Comparison of ENCODE assay signal across 8 mouse cellular contexts in genomic region chr8:120374514-120374913, GRCm38 (mm10).
A peak's percentile ranks its signal among the peaks of the same experiment; 100 is the strongest.
DNase-seq lines count a peak whose midpoint lies in the region; ATAC-seq lines count a peak whose summit lies in the region.

No protein-coding gene starts in this region.

- H3K9me3 ChIP-seq in heart, embryonic 11.5 days (replicated peaks; ENCODE audit: control insufficient read depth, low read length): no peaks in the 10 kb centered on the region
- H3K9me3 ChIP-seq in embryonic facial prominence, embryonic 11.5 days (replicated peaks; ENCODE audit: control insufficient read depth, low read length): no peaks in the 10 kb centered on the region
- no peaks in the 10 kb centered on the region for H3K9me3 ChIP-seq in kidney, embryonic 16.5 days (ENCODE audit: low read length)

- H3K27ac ChIP-seq in heart, embryonic 11.5 days (ENCODE audit: low read depth, low read length): peak overlapping the region; percentile 54; the same call in 1 of the 2 replicates
- peak overlapping the region; percentile 22 for H3K27ac ChIP-seq in embryonic facial prominence, embryonic 11.5 days (replicated peaks; ENCODE audit: low read depth, low read length)
- peak overlapping the region; percentile 78 for H3K27ac ChIP-seq in kidney, embryonic 16.5 days (ENCODE audit: low read length)

- no peak for DNase-seq in heart, postnatal 36 days
- peak; percentile 42 for DNase-seq in embryonic facial prominence, embryonic 11.5 days (ENCODE audit: low spot score)
- peak; percentile 85 for DNase-seq in neural tube, embryonic 10.5 days (ENCODE audit: extremely low spot score, low spot score)
- no peak for DNase-seq in thymus, postnatal 25 days
- no peak for DNase-seq in testis, postnatal 14 days (ENCODE audit: low spot score)
- DNase-seq in Muller cell, postnatal 12 days (ENCODE audit: inconsistent ontology term): no peak

- no peaks in the 10 kb centered on the region for H3K27me3 ChIP-seq in heart, embryonic 11.5 days (ENCODE audit: control insufficient read depth, insufficient read depth, low read length)
- H3K27me3 ChIP-seq in embryonic facial prominence, embryonic 11.5 days (ENCODE audit: control insufficient read depth, insufficient read depth, low read length): no peaks in the 10 kb centered on the region
- H3K27me3 ChIP-seq in kidney, embryonic 16.5 days (ENCODE audit: insufficient read depth, low read length): no peaks in the 10 kb centered on the region

- H3K4me2 ChIP-seq in heart, embryonic 11.5 days: no peak overlapping the region
- no peak overlapping the region for H3K4me2 ChIP-seq in embryonic facial prominence, embryonic 11.5 days (ENCODE audit: low read depth, low read length)
- no peak overlapping the region; the same call in 1 of the 2 replicates for H3K4me2 ChIP-seq in kidney, embryonic 16.5 days (replicated peaks; ENCODE audit: low read depth, low read length)

- H3K9ac ChIP-seq in heart, embryonic 11.5 days (ENCODE audit: low read depth, low read length): 0 out of 2 replicates have a peak overlapping the region, but pooled peaks have one; percentile 16
- no peak overlapping the region for H3K9ac ChIP-seq in embryonic facial prominence, embryonic 11.5 days (replicated peaks; ENCODE audit: low read length)
- H3K9ac ChIP-seq in kidney, embryonic 16.5 days (replicated peaks; ENCODE audit: low read length): no peak overlapping the region

- intact Hi-C loops in heart, postnatal 36 days (cut with DNase I): no loop called here

- 28% methylated on average over 9 of the region's 9 CpGs for WGBS in heart, embryonic 11.5 days (ENCODE audit: insufficient replicate concordance)
- 27% methylated on average over 9 of the region's 9 CpGs for WGBS in embryonic facial prominence, embryonic 11.5 days
- WGBS in kidney, embryonic 16.5 days: 25% methylated on average over 9 of the region's 9 CpGs

- ATAC-seq in heart, embryonic 11.5 days (replicated peaks; ENCODE audit: insufficient number of reproducible peaks, low FRiP score, low TSS enrichment): no peak
- peak; percentile 1; the same call in 1 of the 2 replicates for ATAC-seq in embryonic facial prominence, embryonic 11.5 days (replicated peaks; ENCODE audit: insufficient number of reproducible peaks, low FRiP score, low TSS enrichment, low read depth)
- ATAC-seq in kidney, embryonic 16.5 days (ENCODE audit: low FRiP score, low TSS enrichment): peak; percentile 80

- H3K36me3 ChIP-seq in heart, embryonic 11.5 days (ENCODE audit: control insufficient read depth, insufficient read depth, low read length): no peaks in the 10 kb centered on the region
- H3K36me3 ChIP-seq in embryonic facial prominence, embryonic 11.5 days (replicated peaks; ENCODE audit: control insufficient read depth, insufficient read depth, low read depth, low read length): no peaks in the 10 kb centered on the region
- no peaks in the 10 kb centered on the region for H3K36me3 ChIP-seq in kidney, embryonic 16.5 days (ENCODE audit: insufficient read depth, low read length)

- H3K4me3 ChIP-seq in heart, embryonic 11.5 days (ENCODE audit: low read depth, low read length): no peak overlapping the region
- H3K4me3 ChIP-seq in embryonic facial prominence, embryonic 11.5 days (ENCODE audit: low read depth, low read length): no peak overlapping the region
- H3K4me3 ChIP-seq in kidney, embryonic 16.5 days (ENCODE audit: low read length): no peak overlapping the region

- peaks cover 91% of the 10 kb centered on the region for H3K4me1 ChIP-seq in heart, embryonic 11.5 days (ENCODE audit: control insufficient read depth, insufficient read depth, low read length)
- H3K4me1 ChIP-seq in embryonic facial prominence, embryonic 11.5 days (ENCODE audit: control insufficient read depth, insufficient read depth, low read length): peaks cover 7% of the 10 kb centered on the region
- H3K4me1 ChIP-seq in kidney, embryonic 16.5 days (ENCODE audit: insufficient read depth, low read length): peaks cover 72% of the 10 kb centered on the region

Comparison
In these comparisons a context has a peak if more than half of its experiments do, and no peak if none do; other contexts are left out.
1. H3K27ac ChIP-seq: peak in every context shown above with its lines; median percentile 78 in kidney, embryonic 16.5 days; 54 in heart, embryonic 11.5 days; 22 in embryonic facial prominence, embryonic 11.5 days.
2. DNase-seq: peak in embryonic facial prominence, embryonic 11.5 days (single experiment) and neural tube, embryonic 10.5 days (single experiment); none in heart, postnatal 36 days (0 of 2), thymus, postnatal 25 days (single experiment), testis, postnatal 14 days (single experiment) and Muller cell, postnatal 12 days (single experiment).